Mouse (Mus musculus) midbrain, embryonic 13.5 days (tissue): ENCODE data around the gene Cnbp. TPM values are rescaled to one million over a fixed set of nuclear protein-coding genes. Genes with fewer than 3 reads are reported as not detected.

Source experiments
- ATAC-seq: fragments of 200-750 bp; cut with Nextera tagmentation; 2 replicates; pipeline ENCODE4 v1.8.0; 2017; ENCODE audit warnings: mild to moderate bottlenecking, moderate TSS enrichment, moderate library complexity
- H3K27ac ChIP-seq: fragments of 300-500 bp; sonication (generic); 2 replicates; pipeline ENCODE4 v1.5.1; 2015; ENCODE audit warnings: inconsistent platforms, mild to moderate bottlenecking, moderate library complexity
- H3K27me3 ChIP-seq: fragments of 300-500 bp; sonication (generic); 2 replicates; pipeline ENCODE4 v1.6.1; 2015; ENCODE audit warnings: mild to moderate bottlenecking, inconsistent platforms
- H3K36me3 ChIP-seq: fragments of 300-500 bp; sonication (generic); 2 replicates; pipeline ENCODE4 v1.6.1; 2015; ENCODE audit warnings: mild to moderate bottlenecking, inconsistent platforms
- H3K4me1 ChIP-seq: fragments of 300-500 bp; sonication (generic); replicated peaks from 2 replicates; pipeline ENCODE4 v1.6.1; 2015; ENCODE audit warnings: inconsistent platforms
- H3K4me2 ChIP-seq: fragments of 300-500 bp; sonication (generic); replicated peaks from 2 replicates; pipeline ENCODE4 v1.6.1; 2015; ENCODE audit warnings: moderate library complexity, mild to moderate bottlenecking, inconsistent platforms
- H3K4me3 ChIP-seq: fragments of 300-500 bp; sonication (generic); replicated peaks from 2 replicates; pipeline ENCODE4 v1.5.1; 2015; ENCODE audit warnings: mild to moderate bottlenecking, inconsistent platforms
- H3K9ac ChIP-seq: fragments of 300-500 bp; sonication (generic); replicated peaks from 2 replicates; pipeline ENCODE4 v1.6.1; 2015; ENCODE audit warnings: mild to moderate bottlenecking, inconsistent platforms
- H3K9me3 ChIP-seq: fragments of 300-500 bp; sonication (generic); 2 replicates; pipeline ENCODE4 v1.6.1; 2016; ENCODE audit warnings: mild to moderate bottlenecking, inconsistent platforms
- WGBS: fragments of 180-500 bp; shearing (Covaris S2); methylation state at CpG from one replicate; pipeline ENCODE4 v1.1.7; 2015; 5-methylcytosine and 5-hydroxymethylcytosine counted together
- polyA plus RNA-seq: library from polyadenylated mRNA; unstranded; fragments of >200 nt; fragmentation: Nextera tagmentation; extraction: Ambion mirVana; gene quantifications from 2 replicates; pipeline ENCODE4 v1.2.1, GENCODE M21; 2015

Cnbp gene
- polyA plus RNA-seq, 1 experiment from 2014 or later: 700 TPM

DNA sequence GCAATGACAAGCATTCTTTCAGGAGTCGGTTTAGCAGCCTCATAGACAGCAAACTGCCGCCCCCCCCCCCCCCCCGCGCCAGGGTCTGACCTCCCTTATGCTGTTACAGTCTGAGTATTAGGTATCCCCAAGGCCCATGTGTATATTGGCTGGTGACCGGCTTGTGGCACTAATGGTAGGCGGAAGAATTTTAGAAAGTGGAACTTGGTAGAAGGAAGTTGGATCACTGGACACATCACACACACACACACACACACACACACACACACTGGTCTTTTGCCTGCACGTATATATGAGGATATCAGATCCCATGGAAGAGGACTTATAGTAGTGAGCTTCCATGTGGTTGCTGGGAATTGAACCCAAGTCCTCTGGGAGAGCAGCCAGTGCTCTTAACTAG, 48.4 kb downstream of the Cnbp start:
- Histone ChIP-seq H3K27me3 (no peaks in the 10 kb centered on the region), H3K27ac (no peak overlapping the region), H3K4me3 (no peak overlapping the region), H3K4me1 (0 out of 2 replicates have a peak, but pooled peaks cover 3% of the 10 kb centered on the region), H3K36me3 (peaks cover 6% of the 10 kb centered on the region; the same call in 1 of the 2 replicates), H3K9me3 (no peaks in the 10 kb centered on the region), H3K4me2 (no peak overlapping the region), H3K9ac (no peak overlapping the region)
- no peak for ATAC-seq
- 92% methylated on average over 7 of the region's 7 CpGs for WGBS

GRCm38 (mm10) chr6:87799576-87799975, 51.3 kb downstream of the Cnbp start:
- Histone ChIP-seq H3K9me3 (no peaks in the 10 kb centered on the region), H3K27me3 (no peaks in the 10 kb centered on the region), H3K4me2 (no peak overlapping the region), H3K9ac (no peak overlapping the region), H3K4me1 (no peaks in the 10 kb centered on the region), H3K4me3 (no peak overlapping the region), H3K36me3 (peaks cover 8% of the 10 kb centered on the region), H3K27ac (no peak overlapping the region)
- WGBS: 93% methylated on average over 6 of the region's 6 CpGs
- no peak for ATAC-seq

- Histone ChIP-seq H3K4me3 (no peak overlapping the region), H3K9me3 (no peaks in the 10 kb centered on the region), H3K27me3 (no peaks in the 10 kb centered on the region), H3K4me1 (no peaks in the 10 kb centered on the region), H3K4me2 (no peak overlapping the region), H3K9ac (no peak overlapping the region), H3K27ac (no peak overlapping the region), H3K36me3 (peaks cover 16% of the 10 kb centered on the region)
- WGBS: 67% methylated on average over 2 of the region's 2 CpGs
- no peak for ATAC-seq
These were observed 53.6 kb downstream of the Cnbp start for GRCm38 (mm10) chr6:87797321-87797720.

- no peaks in the 10 kb centered on the region for H3K27me3 ChIP-seq
- no peaks in the 10 kb centered on the region for H3K9me3 ChIP-seq
- H3K36me3 ChIP-seq: peaks cover 23% of the 10 kb centered on the region
- no peak for ATAC-seq
- no peaks in the 10 kb centered on the region for H3K4me1 ChIP-seq
- H3K9ac ChIP-seq: no peak overlapping the region
- 92% methylated on average over 6 of the region's 6 CpGs for WGBS
- H3K4me3 ChIP-seq: no peak overlapping the region
- no peak overlapping the region for H3K4me2 ChIP-seq
- H3K27ac ChIP-seq: no peak overlapping the region
These were observed 54.5 kb downstream of the Cnbp start for GRCm38 (mm10) chr6:87796251-87796880.

DNA sequence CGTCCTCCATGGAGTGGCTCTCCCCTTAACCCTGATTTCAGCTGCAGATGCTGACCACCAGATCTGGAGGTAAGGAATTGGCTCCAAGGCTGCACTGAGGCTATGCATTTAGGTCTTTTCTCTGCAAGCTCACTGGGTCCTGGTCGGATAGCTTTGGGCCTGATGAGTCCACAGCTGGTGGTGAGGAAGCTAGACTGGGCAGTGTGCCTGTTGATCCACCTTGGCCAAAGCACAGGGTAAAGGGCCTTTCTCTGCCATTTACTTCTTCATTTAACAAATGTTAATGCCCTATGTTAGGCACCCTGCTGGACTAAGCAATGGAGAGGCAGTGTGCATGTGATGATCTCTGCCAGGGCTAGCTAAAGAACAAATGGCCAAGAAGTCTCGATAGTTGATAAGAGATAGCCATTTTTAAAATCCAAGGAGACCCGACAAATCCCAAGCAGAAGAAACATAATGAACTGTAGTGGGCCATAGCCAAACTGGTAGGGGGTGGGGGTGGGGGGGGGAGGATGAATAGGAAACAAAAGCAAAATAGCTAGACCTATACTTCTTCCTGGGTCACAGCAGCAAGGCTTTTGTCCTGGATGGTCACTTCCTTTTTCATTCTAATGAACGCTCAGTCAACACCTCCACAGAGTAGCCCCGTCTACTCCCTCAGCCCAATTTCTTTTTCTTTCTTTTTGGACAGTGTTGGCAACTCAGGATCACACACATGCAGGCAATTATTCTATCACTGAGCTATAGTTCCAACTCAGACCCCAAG, 55.3 kb downstream of the Cnbp start:
- 52% methylated on average over 6 of the region's 6 CpGs for WGBS
- no peaks in the 10 kb centered on the region for H3K27me3 ChIP-seq
- H3K9me3 ChIP-seq: no peaks in the 10 kb centered on the region
- peaks cover 31% of the 10 kb centered on the region for H3K36me3 ChIP-seq
- no peak for ATAC-seq
- H3K4me3 ChIP-seq: no peak overlapping the region
- no peak overlapping the region for H3K4me2 ChIP-seq
- H3K9ac ChIP-seq: no peak overlapping the region
- H3K4me1 ChIP-seq: no peaks in the 10 kb centered on the region
- no peak overlapping the region for H3K27ac ChIP-seq

DNA sequence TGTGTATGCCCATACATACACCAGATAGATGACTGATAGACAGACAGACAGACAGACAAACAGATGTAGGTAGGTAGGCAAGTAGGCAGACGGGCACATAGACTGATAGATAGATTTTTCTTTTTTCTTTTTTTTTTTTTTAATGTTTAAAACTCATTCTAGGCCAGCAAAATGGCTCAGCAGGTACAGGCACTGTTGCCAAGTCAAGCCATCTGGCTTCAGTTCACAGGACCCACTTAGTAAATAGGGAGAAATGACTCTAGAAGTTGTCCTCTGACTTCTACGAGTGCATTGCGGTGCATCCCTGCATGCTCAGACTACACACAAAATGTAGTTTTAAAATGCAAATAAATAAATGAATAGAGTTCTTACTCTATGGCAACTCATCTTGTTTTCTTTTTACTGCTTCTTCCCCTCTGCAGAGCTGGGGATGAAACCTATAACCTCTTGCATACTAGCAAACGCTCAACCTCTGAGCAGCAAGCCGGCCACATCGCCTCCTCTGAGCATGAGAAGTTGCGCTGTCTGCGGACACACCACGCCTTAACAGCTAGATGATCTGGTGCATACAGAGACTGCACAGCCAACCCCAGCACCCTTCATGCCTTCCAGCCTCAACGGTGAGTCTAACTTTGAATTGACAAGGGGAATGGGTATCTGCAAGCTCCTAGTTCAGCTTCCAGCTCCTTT, 56.9 kb downstream of the Cnbp start:
- Histone ChIP-seq H3K36me3 (peaks cover 31% of the 10 kb centered on the region), H3K4me2 (no peak overlapping the region), H3K4me3 (no peak overlapping the region), H3K27ac (no peak overlapping the region), H3K27me3 (no peaks in the 10 kb centered on the region), H3K9ac (no peak overlapping the region), H3K9me3 (no peaks in the 10 kb centered on the region), H3K4me1 (peaks cover 10% of the 10 kb centered on the region)
- WGBS: 96% methylated on average over 10 of the region's 10 CpGs
- no peak for ATAC-seq

Other genes starting within 250 kb of the Cnbp start
- gene Aplf, start 178.9 kb downstream of the Cnbp start, polyA plus RNA-seq: 8.9 and 10.7 TPM in 2 replicates
- gene Efcc1, start 120.2 kb downstream of the Cnbp start, polyA plus RNA-seq: 3.2 and 4.2 TPM in 2 replicates
- 0.54 and 1.1 TPM in 2 replicates for gene Gp9, start 73.0 kb downstream of the Cnbp start, polyA plus RNA-seq
- 7.5 and 9.6 TPM in 2 replicates for gene Rab43, start 38.9 kb downstream of the Cnbp start, polyA plus RNA-seq
- 3.2 and 3.3 TPM in 2 replicates for gene Gm45140, start 15.3 kb downstream of the Cnbp start, polyA plus RNA-seq
- 34.4 and 36.9 TPM in 2 replicates for gene Isy1, start 12.3 kb downstream of the Cnbp start, polyA plus RNA-seq
- 159 TPM in 2 replicates for gene Copg1, start 36.7 kb upstream of the Cnbp start, polyA plus RNA-seq
- gene Hmces, start 62.8 kb upstream of the Cnbp start, polyA plus RNA-seq: 40.3 and 42.7 TPM in 2 replicates
- 21.0 and 25.5 TPM in 2 replicates for gene H1fx, start 130.5 kb upstream of the Cnbp start, polyA plus RNA-seq
- 271 and 287 TPM in 2 replicates for gene Rab7, start 194.2 kb upstream of the Cnbp start, polyA plus RNA-seq
- gene Rpn1, start 233.4 kb upstream of the Cnbp start, polyA plus RNA-seq: 257 TPM in 2 replicates